Mouse (Mus musculus): ENCODE data around the gene Tbc1d2b.

DNA sequence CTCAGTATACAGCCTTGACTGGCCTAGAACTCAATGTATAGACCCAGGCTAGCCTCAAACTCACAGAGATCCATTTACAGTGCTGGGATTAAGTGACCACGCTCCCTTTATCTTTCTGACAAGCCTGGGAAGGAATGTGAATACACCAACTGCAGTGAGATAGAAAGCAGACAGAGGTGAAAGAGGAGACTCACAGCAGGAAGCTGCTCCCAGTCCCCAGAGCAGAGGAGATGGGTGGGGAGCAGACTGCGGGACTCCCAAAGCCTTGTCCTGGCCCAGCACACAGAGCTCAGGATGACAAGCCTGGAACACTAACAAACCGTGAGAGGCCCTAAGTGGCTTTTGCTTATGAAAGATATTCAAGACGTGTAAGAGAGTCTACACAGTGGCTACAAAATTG lies 53.1 kb downstream of the Tbc1d2b start:
- TF ChIP-seq CTCF (IDR thresholded peaks at IDR 0.05; ENCODE audit: insufficient read depth, low read length), result no peak
- TF ChIP-seq POLR2A (IDR thresholded peaks at IDR 0.05; ENCODE audit: borderline replicate concordance, extremely low read depth, low read depth, low read length), result no peak

All from lung, adult 2 months (tissue).